Mouse (Mus musculus): ENCODE measurements around the gene Thsd1.

DNA sequence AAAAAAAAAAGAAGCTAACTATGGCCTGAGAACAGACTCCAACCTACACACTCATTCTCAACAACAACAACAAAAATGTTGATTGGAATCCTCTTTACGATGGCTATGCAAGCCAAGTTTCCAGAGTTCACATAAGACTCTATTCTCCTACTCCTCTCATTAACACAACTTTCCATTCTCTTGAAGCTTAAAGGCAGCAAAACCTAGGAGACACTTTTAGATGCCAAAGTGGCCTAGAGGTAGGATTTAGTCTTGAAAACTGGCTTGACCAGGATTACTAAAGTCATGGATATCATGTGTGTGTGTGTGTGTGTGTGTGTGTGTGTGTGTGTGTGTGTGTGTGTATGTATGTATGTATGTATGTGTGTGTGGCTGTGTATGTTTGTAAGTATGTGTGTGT lies 38.1 kb downstream of the Thsd1 start:
- TF ChIP-seq CTCF (conservative IDR thresholded peaks at IDR 0.05; ENCODE audit: low read length) (no peak), POU5F1 (IDR thresholded peaks at IDR 0.05; ENCODE audit: borderline replicate concordance, low read length) (no peak), NANOG (IDR thresholded peaks at IDR 0.05; ENCODE audit: borderline replicate concordance, low read length) (no peak)
